Mouse (Mus musculus): ENCODE results near the gene Faim.

GRCm38 (mm10) chr9:99035575-99035974 lies 49.4 kb downstream of the Faim start, which contains the start of gene Gm1123:
- no peak for TF ChIP-seq CTCF (IDR thresholded peaks at IDR 0.05; ENCODE audit: insufficient read depth, low read depth, low read length)
- no peak for TF ChIP-seq POLR2A (IDR thresholded peaks at IDR 0.05; ENCODE audit: insufficient read depth, low read depth, low read length)

All from olfactory bulb, adult 2 months (tissue).